Comparison of ENCODE assay signal across 22 mouse cellular contexts in the genomic region with DNA sequence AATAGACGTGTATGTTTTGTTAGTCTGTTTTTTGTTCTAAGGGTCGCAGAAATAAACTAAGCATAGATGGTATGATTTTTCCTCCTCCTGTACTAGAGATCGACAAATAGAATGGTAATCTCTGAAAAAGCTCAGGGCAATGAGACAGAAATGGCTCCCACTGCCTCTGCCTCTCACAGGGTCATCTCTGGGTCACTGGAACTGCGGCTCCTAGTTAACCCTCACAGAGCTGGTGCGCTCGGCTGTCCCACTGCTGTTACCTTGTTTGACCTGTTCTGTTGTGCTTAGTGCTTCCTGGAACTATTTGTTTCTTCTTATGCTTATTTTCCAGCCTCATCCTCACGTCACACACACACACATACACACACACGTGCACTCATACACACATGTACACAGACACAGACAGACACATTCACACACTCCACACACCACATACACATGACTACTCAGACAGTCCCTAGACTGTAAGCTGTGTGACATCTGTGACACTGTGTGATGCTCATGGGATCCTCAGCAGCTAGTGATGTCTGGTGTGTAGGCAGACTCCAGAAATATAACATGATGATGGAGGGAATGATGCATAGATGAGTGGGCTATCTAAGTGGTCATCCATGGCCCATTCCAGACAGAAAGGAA. TPM values are rescaled to one million over a fixed set of nuclear protein-coding genes. Genes with fewer than 3 reads are reported as not detected.
DNase-seq lines count a peak whose midpoint lies in the region; ATAC-seq lines count a peak whose summit lies in the region.
"Had no signal": no experiment of that assay in that cellular context is flagged by ENCODE, and none has a peak within 500 bp of the region (broad histone marks: within the 10 kb centered on the region; RNA-seq: fewer than 3 reads in every experiment).

No protein-coding gene starts in this region.

- no peak overlapping the region for H3K4me3 ChIP-seq in hindbrain, embryonic 11.5 days (ENCODE audit: low read depth, low read length)
- no peak overlapping the region for H3K4me3 ChIP-seq in hindbrain, embryonic 13.5 days
- H3K4me3 ChIP-seq in megakaryocyte, embryonic 14.5 days (replicated peaks): peak overlapping the region; percentile 39
- no peak overlapping the region for H3K4me3 ChIP-seq in embryonic facial prominence, embryonic 12.5 days
- H3K4me3 ChIP-seq: embryonic facial prominence, embryonic 13.5 days; forebrain, embryonic 12.5 days; heart, embryonic 13.5 days; hindbrain, embryonic 12.5 days; intestine, embryonic 15.5 days had no signal

- H3K4me1 ChIP-seq in hindbrain, embryonic 11.5 days (replicated peaks; ENCODE audit: control insufficient read depth, insufficient read depth, low read length): no peaks in the 10 kb centered on the region
- 0 out of 2 replicates have a peak, but pooled peaks cover 4% of the 10 kb centered on the region for H3K4me1 ChIP-seq in hindbrain, embryonic 13.5 days (replicated peaks)
- H3K4me1 ChIP-seq in megakaryocyte, embryonic 14.5 days: peaks cover 4% of the 10 kb centered on the region
- peaks cover 5% of the 10 kb centered on the region; the same call in 1 of the 2 replicates for H3K4me1 ChIP-seq in embryonic facial prominence, embryonic 12.5 days
- H3K4me1 ChIP-seq: forebrain, embryonic 12.5 days; intestine, embryonic 15.5 days had no signal

- H3K27ac ChIP-seq in hindbrain, embryonic 11.5 days (ENCODE audit: low read depth, low read length): no peak overlapping the region
- no peak overlapping the region for H3K27ac ChIP-seq in hindbrain, embryonic 13.5 days
- no peak overlapping the region for H3K27ac ChIP-seq in embryonic facial prominence, embryonic 12.5 days
- H3K27ac ChIP-seq: embryonic facial prominence, embryonic 13.5 days; forebrain, embryonic 12.5 days; heart, embryonic 13.5 days; hindbrain, embryonic 12.5 days; hindbrain, postnatal 0 days; intestine, embryonic 15.5 days had no signal

- H3K4me2 ChIP-seq in hindbrain, embryonic 11.5 days (replicated peaks; ENCODE audit: low read depth, low read length): no peak overlapping the region
- no peak overlapping the region for H3K4me2 ChIP-seq in hindbrain, embryonic 13.5 days
- no peak overlapping the region for H3K4me2 ChIP-seq in embryonic facial prominence, embryonic 12.5 days (replicated peaks)
- H3K4me2 ChIP-seq: embryonic facial prominence, embryonic 13.5 days; forebrain, embryonic 12.5 days; heart, embryonic 13.5 days; hindbrain, embryonic 12.5 days; intestine, embryonic 15.5 days had no signal

- WGBS in hindbrain, embryonic 11.5 days: 43% methylated on average over 8 of the region's 8 CpGs
- 45% methylated on average over 8 of the region's 8 CpGs for WGBS in hindbrain, embryonic 13.5 days
- WGBS in embryonic facial prominence, embryonic 12.5 days: 31% methylated on average over 8 of the region's 8 CpGs

- DNase-seq in hindbrain, embryonic 11.5 days (ENCODE audit: low spot score): peak; percentile 15
- DNase-seq in embryo, embryonic 10.5 days (ENCODE audit: low spot score): peak; percentile 66
- no peak for DNase-seq in Muller cell, postnatal 12 days (ENCODE audit: inconsistent ontology term)
- DNase-seq in kidney, postnatal 14 days: no peak
- DNase-seq: adrenal gland, adult 2 months; adrenal gland, postnatal 25 days; cerebellum, adult 2 months; cerebellum, postnatal 10 days; gastrocnemius, postnatal 10 days; heart, postnatal 36 days had no signal

- peak; percentile 51; the same call in 1 of the 2 replicates for ATAC-seq in hindbrain, embryonic 11.5 days (ENCODE audit: low FRiP score)
- no peak for ATAC-seq in hindbrain, embryonic 13.5 days (ENCODE audit: low FRiP score)
- ATAC-seq in megakaryocyte, adult 5-6 weeks (ENCODE audit: poor library complexity, severe bottlenecking): no peak
- 0 out of 2 replicates have a peak, but pooled peaks have one; percentile 35 for ATAC-seq in embryonic facial prominence, embryonic 12.5 days (ENCODE audit: insufficient number of reproducible peaks, insufficient read depth, low FRiP score, low TSS enrichment)
- ATAC-seq: forebrain, embryonic 16.5 days; hindbrain, postnatal 0 days; intestine, embryonic 15.5 days had no signal

- no peaks in the 10 kb centered on the region for H3K9me3 ChIP-seq in hindbrain, embryonic 11.5 days (ENCODE audit: control insufficient read depth, low read length)
- H3K9me3 ChIP-seq in hindbrain, embryonic 13.5 days: no peaks in the 10 kb centered on the region
- H3K9me3 ChIP-seq in megakaryocyte, embryonic 14.5 days: no peaks in the 10 kb centered on the region
- no peaks in the 10 kb centered on the region for H3K9me3 ChIP-seq in embryonic facial prominence, embryonic 12.5 days
- H3K9me3 ChIP-seq: embryonic facial prominence, embryonic 13.5 days; forebrain, embryonic 12.5 days; heart, embryonic 13.5 days; hindbrain, embryonic 12.5 days; intestine, embryonic 15.5 days had no signal

- H3K27me3 ChIP-seq in hindbrain, embryonic 11.5 days (ENCODE audit: control insufficient read depth, insufficient read depth, low read length): no peaks in the 10 kb centered on the region
- no peaks in the 10 kb centered on the region for H3K27me3 ChIP-seq in hindbrain, embryonic 13.5 days
- H3K27me3 ChIP-seq in megakaryocyte, embryonic 14.5 days (replicated peaks): no peaks in the 10 kb centered on the region
- H3K27me3 ChIP-seq in embryonic facial prominence, embryonic 12.5 days: no peaks in the 10 kb centered on the region
- H3K27me3 ChIP-seq: CH12.LX; embryonic facial prominence, embryonic 13.5 days; forebrain, embryonic 12.5 days; heart, embryonic 13.5 days; hindbrain, embryonic 12.5 days; intestine, embryonic 15.5 days had no signal

- H3K9ac ChIP-seq in hindbrain, embryonic 11.5 days (ENCODE audit: low read depth, low read length): no peak overlapping the region
- no peak overlapping the region for H3K9ac ChIP-seq in hindbrain, embryonic 13.5 days
- no peak overlapping the region for H3K9ac ChIP-seq in embryonic facial prominence, embryonic 12.5 days
- H3K9ac ChIP-seq: embryonic facial prominence, embryonic 13.5 days; forebrain, embryonic 12.5 days; heart, embryonic 13.5 days; hindbrain, embryonic 12.5 days; intestine, embryonic 15.5 days had no signal

- H3K36me3 ChIP-seq in hindbrain, embryonic 11.5 days (ENCODE audit: control insufficient read depth, insufficient read depth, low read length): no peaks in the 10 kb centered on the region
- H3K36me3 ChIP-seq in hindbrain, embryonic 13.5 days: no peaks in the 10 kb centered on the region
- H3K36me3 ChIP-seq in megakaryocyte, embryonic 14.5 days (replicated peaks; ENCODE audit: low read length): no peaks in the 10 kb centered on the region
- H3K36me3 ChIP-seq in embryonic facial prominence, embryonic 12.5 days: no peaks in the 10 kb centered on the region
- H3K36me3 ChIP-seq: embryonic facial prominence, embryonic 13.5 days; forebrain, embryonic 12.5 days; heart, embryonic 13.5 days; hindbrain, embryonic 12.5 days; intestine, embryonic 15.5 days had no signal

RNA-seq across cellular contexts. Expression of a gene that starts 13.0 kb away (rescaled TPM):
- 32.7 and 33.8 TPM in 2 replicates for polyA plus RNA-seq in hindbrain, embryonic 11.5 days (2014; fragmentation: Nextera tagmentation; extraction: Ambion mirVana)
- polyA plus RNA-seq in hindbrain, embryonic 13.5 days (2015; fragmentation: Nextera tagmentation; extraction: Ambion mirVana): 10.0 and 10.9 TPM in 2 replicates
- polyA plus RNA-seq in megakaryocyte, embryonic 14.5 days (2012; ENCODE audit: insufficient read depth, low replicate concordance): 13.5 TPM in 1 of 2 replicates, not detected in the other
- 0.13 and 2.6 TPM in 2 replicates for total RNA-seq in megakaryocyte, adult 5-6 weeks (2015)
- 0.16 and 0.48 TPM in 2 replicates for total RNA-seq in megakaryocyte, adult 5-6 weeks (2017)
- 68.0 and 85.1 TPM in 2 replicates for polyA plus RNA-seq in embryonic facial prominence, embryonic 12.5 days (2016; fragmentation: Nextera tagmentation; extraction: Ambion mirVana)
- total RNA-seq: CH12.LX had no signal

Comparison
In these comparisons a context has a peak if more than half of its experiments do, and no peak if none do; other contexts are left out.
1. ATAC-seq: peak in hindbrain, embryonic 11.5 days (single experiment) and embryonic facial prominence, embryonic 12.5 days (single experiment); none in hindbrain, embryonic 13.5 days (single experiment) and megakaryocyte, adult 5-6 weeks (single experiment).
2. DNase-seq: peak in hindbrain, embryonic 11.5 days (single experiment) and embryo, embryonic 10.5 days (single experiment); none in Muller cell, postnatal 12 days (single experiment) and kidney, postnatal 14 days (single experiment).